Mouse (Mus musculus) hindbrain, embryonic 10.5 days (tissue): Measurements from ENCODE around the gene Cars2. TPM values are rescaled to one million over a fixed set of nuclear protein-coding genes. Genes with fewer than 3 reads are reported as not detected.
"Not testable (repeated sequence)": the region's sequence is repeated elsewhere in the genome, so short reads cannot be mapped to it uniquely, and the experiment has no call there.

Experiments
- DNase-seq: peaks from one replicate; pipeline ENCODE4 v3.0.0-alpha.2; 2017; ENCODE audit warnings: low spot score
- H3K27ac ChIP-seq: fragments of 300-500 bp; sonication (generic); 2 replicates; pipeline ENCODE4 v1.5.1; 2016; ENCODE audit warnings: mild to moderate bottlenecking, moderate library complexity
- H3K27me3 ChIP-seq: fragments of 300-500 bp; sonication (generic); 2 replicates; pipeline ENCODE4 v1.6.1; 2016; ENCODE audit warnings: mild to moderate bottlenecking; ENCODE audit not compliant: poor library complexity, insufficient read depth, severe bottlenecking
- H3K36me3 ChIP-seq: fragments of 300-500 bp; sonication (generic); 2 replicates; pipeline ENCODE4 v1.6.1; 2016; ENCODE audit warnings: mild to moderate bottlenecking, moderate library complexity
- H3K4me1 ChIP-seq: fragments of 300-500 bp; sonication (generic); replicated peaks from 2 replicates; pipeline ENCODE4 v1.6.1; 2016; ENCODE audit warnings: mild to moderate bottlenecking
- H3K4me3 ChIP-seq: fragments of 300-500 bp; sonication (generic); 2 replicates; pipeline ENCODE4 v1.5.1; 2016; ENCODE audit warnings: mild to moderate bottlenecking, moderate library complexity
- H3K9me3 ChIP-seq: fragments of 300-500 bp; sonication (generic); 2 replicates; pipeline ENCODE4 v1.6.1; 2016; ENCODE audit warnings: mild to moderate bottlenecking, moderate library complexity
- WGBS: fragments of 180-500 bp; shearing (Covaris S2); methylation state at CpG from one replicate; pipeline ENCODE4 v1.1.7; 2016; 5-methylcytosine and 5-hydroxymethylcytosine counted together
- polyA plus RNA-seq: library from polyadenylated mRNA; unstranded; fragments of >200 nt; fragmentation: Nextera tagmentation; extraction: Ambion mirVana; gene quantifications from 2 replicates; pipeline ENCODE4 v1.2.1, GENCODE M21; 2016

The Cars2 gene
- polyA plus RNA-seq, 1 experiment from 2014 or later: 19.5 TPM

GRCm38 (mm10) chr8:11552390-11552789 is 1.8 kb upstream of the Cars2 start:
- H3K27me3 ChIP-seq: no peaks in the 10 kb centered on the region
- no peaks in the 10 kb centered on the region for H3K9me3 ChIP-seq
- 0 out of 2 replicates have a peak, but pooled peaks cover under 1% of the 10 kb centered on the region for H3K36me3 ChIP-seq
- no peak overlapping the region for H3K4me3 ChIP-seq
- peaks cover 30% of the 10 kb centered on the region for H3K4me1 ChIP-seq
- 86% methylated on average over 10 of the region's 10 CpGs for WGBS
- DNase-seq: no peak
- no peak overlapping the region for H3K27ac ChIP-seq

DNA sequence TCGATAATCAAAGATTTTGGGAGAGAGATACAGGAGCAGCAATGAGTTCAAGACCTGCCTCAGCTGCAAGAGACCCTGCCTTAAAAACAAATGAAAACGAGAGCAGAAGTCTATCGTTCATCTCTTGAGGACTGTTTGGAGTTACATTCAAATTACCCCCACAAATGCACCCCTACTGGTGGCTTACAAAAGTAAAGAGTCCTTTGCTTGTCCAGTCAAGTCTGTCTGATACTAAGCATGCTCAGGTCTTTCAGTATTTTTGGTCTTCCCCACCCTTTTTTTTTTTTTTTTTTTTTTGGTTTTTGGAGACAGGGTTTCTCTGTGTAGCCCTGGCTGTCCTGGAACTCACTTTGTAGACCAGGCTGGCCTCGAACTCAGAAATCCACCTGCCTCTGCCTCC is 914 bp upstream of the Cars2 start:
- H3K36me3 ChIP-seq, H3K27ac ChIP-seq, H3K9me3 ChIP-seq, H3K27me3 ChIP-seq, DNase-seq: not testable (repeated sequence)
- 0 out of 2 replicates have a peak overlapping the region, but pooled peaks have one; percentile 78 for H3K4me3 ChIP-seq
- peaks cover 30% of the 10 kb centered on the region for H3K4me1 ChIP-seq
- 92% methylated on average over 4 of the region's 4 CpGs for WGBS

DNA sequence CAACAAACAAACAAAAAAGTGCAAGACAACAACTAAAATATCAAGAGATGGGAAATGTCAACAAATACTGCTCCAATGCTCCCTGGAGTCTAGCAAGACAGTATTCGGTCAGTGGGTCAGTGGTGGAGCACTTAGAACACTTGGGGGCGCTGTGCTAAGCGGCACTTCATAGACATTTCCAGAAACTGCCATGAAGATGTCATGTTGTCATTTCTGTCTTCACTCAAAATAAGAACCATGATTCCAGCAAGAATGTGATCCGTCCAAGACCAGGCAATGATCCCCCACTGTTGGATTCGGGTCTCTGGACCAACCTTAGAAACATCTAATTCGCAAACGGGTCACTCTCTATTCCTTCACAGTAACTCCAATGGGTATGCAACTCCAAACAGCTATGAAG is 877 bp downstream of the Cars2 start:
- no peaks in the 10 kb centered on the region for H3K9me3 ChIP-seq
- no peak overlapping the region for H3K27ac ChIP-seq
- 20% methylated on average over 7 of the region's 7 CpGs for WGBS
- DNase-seq: peak; percentile 53
- peaks cover 11% of the 10 kb centered on the region for H3K36me3 ChIP-seq
- no peaks in the 10 kb centered on the region for H3K27me3 ChIP-seq
- H3K4me3 ChIP-seq: peak overlapping the region; percentile 78
- H3K4me1 ChIP-seq: peaks cover 25% of the 10 kb centered on the region

- 66% methylated on average over 6 of the region's 6 CpGs for WGBS
Observed at GRCm38 (mm10) chr8:11547063-11547462, 3.5 kb downstream of the Cars2 start.

DNA sequence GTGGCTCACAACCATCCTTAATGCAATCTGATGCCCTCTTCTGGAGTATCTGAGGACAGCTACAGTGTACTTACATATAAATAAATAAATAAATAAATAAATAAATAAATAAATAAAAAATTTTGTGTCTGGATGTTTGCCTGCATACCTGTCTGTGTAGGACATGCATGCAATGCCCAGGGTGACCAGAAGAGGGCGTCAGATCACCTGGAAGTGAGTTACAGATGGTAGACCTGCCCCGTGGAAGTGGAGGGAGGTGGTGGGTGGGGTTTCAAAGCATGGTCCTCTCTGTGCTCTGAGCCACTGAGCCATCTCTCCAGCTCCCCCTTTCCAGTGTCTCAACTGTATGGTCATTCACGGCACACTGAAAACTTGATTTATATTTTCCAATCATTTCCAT is 6.2 kb downstream of the Cars2 start:
- H3K36me3 ChIP-seq: peaks cover 49% of the 10 kb centered on the region

More at GRCm38 (mm10) chr8:11547063-11547462, 3.5 kb downstream of the Cars2 start:
- Histone ChIP-seq H3K36me3 (peaks cover 26% of the 10 kb centered on the region), H3K27me3 (no peaks in the 10 kb centered on the region), H3K4me1 (peaks cover 18% of the 10 kb centered on the region), H3K27ac (no peak overlapping the region), H3K9me3 (no peaks in the 10 kb centered on the region), H3K4me3 (no peak overlapping the region)
- no peak for DNase-seq

GRCm38 (mm10) chr8:11542866-11543265 is 7.7 kb downstream of the Cars2 start:
- no peak for DNase-seq
- Histone ChIP-seq H3K27me3 (no peaks in the 10 kb centered on the region), H3K27ac (no peak overlapping the region), H3K4me1 (no peaks in the 10 kb centered on the region), H3K4me3 (no peak overlapping the region), H3K36me3 (peaks cover 50% of the 10 kb centered on the region), H3K9me3 (0 out of 2 replicates have a peak, but pooled peaks cover 3% of the 10 kb centered on the region)
- 88% methylated on average over 4 of the region's 4 CpGs for WGBS

More for the DNA sequence above, 6.2 kb downstream of the Cars2 start:
- Histone ChIP-seq H3K4me3 (no peak overlapping the region), H3K4me1 (no peaks in the 10 kb centered on the region), H3K9me3 (0 out of 2 replicates have a peak, but pooled peaks cover 3% of the 10 kb centered on the region), H3K27me3 (no peaks in the 10 kb centered on the region), H3K27ac (no peak overlapping the region)
- 44% methylated on average over 3 of the region's 3 CpGs for WGBS
- DNase-seq: peak; percentile 23

DNA sequence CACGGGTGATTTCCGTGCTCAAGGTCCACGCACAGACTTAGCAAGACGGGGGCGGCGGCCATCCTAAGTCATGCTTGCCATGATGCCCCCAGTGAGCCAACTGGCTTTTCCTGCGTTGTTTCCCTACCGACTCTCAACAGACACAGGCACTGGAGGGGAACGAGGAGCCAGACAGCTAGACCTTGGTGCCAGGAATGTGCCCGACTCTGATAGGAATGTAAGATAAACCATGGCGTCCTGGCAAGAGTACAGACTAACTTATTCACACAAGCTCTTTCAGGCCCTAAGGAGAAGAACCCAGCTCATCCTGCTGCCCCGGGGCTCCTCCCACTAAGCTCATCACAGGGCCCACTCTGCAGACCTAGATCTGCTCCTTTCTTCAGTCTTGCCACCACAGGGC is 8.6 kb downstream of the Cars2 start:
- no peaks in the 10 kb centered on the region for H3K4me1 ChIP-seq
- 96% methylated on average over 12 of the region's 12 CpGs for WGBS
- H3K27me3 ChIP-seq: no peaks in the 10 kb centered on the region
- H3K27ac ChIP-seq: no peak overlapping the region
- no peak overlapping the region for H3K4me3 ChIP-seq
- H3K36me3 ChIP-seq: peaks cover 53% of the 10 kb centered on the region
- DNase-seq: no peak
- 0 out of 2 replicates have a peak, but pooled peaks cover 3% of the 10 kb centered on the region for H3K9me3 ChIP-seq

- DNase-seq: no peak
- WGBS: 92% methylated on average over 8 of the region's 8 CpGs
- H3K9me3 ChIP-seq: 0 out of 2 replicates have a peak, but pooled peaks cover 3% of the 10 kb centered on the region
- no peak overlapping the region for H3K4me3 ChIP-seq
- H3K36me3 ChIP-seq: peaks cover 48% of the 10 kb centered on the region
- H3K4me1 ChIP-seq: peaks cover 4% of the 10 kb centered on the region; the same call in 1 of the 2 replicates
- H3K27me3 ChIP-seq: no peaks in the 10 kb centered on the region
- H3K27ac ChIP-seq: no peak overlapping the region
Observed at GRCm38 (mm10) chr8:11540182-11540581, 10.4 kb downstream of the Cars2 start.

DNA sequence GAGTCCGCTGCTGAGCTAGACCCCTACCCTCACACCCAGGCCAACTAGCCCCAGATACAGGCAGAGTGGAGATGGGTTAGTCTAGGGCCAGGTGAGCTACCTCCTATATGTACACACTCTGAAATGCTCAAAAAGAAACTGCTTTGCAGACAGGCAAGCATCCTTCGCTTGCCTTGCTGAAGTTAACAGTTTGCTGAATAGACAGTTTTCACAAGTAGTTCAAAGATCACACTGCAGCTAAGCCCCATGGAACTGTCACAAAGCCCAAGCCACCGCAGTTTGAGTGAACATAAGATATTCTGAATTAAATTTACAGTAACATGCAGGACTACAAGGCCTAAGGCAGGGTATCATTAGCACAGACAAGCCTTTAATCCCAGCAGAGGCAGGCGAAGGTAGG is 11.5 kb downstream of the Cars2 start:
- H3K9me3 ChIP-seq: 0 out of 2 replicates have a peak, but pooled peaks cover 3% of the 10 kb centered on the region
- no peaks in the 10 kb centered on the region for H3K27me3 ChIP-seq
- H3K4me3 ChIP-seq: no peak overlapping the region
- no peak for DNase-seq
- H3K36me3 ChIP-seq: peaks cover 47% of the 10 kb centered on the region
- WGBS: 95% methylated on average over 4 of the region's 4 CpGs
- no peak overlapping the region for H3K27ac ChIP-seq
- peaks cover 15% of the 10 kb centered on the region; the same call in 1 of the 2 replicates for H3K4me1 ChIP-seq

GRCm38 (mm10) chr8:11534494-11534893 is 16.1 kb downstream of the Cars2 start:
- peaks cover 49% of the 10 kb centered on the region for H3K36me3 ChIP-seq
- no peak for DNase-seq
- H3K27ac ChIP-seq: no peak overlapping the region
- 25% methylated on average over 9 of the region's 9 CpGs for WGBS
- H3K9me3 ChIP-seq: 0 out of 2 replicates have a peak, but pooled peaks cover 3% of the 10 kb centered on the region
- H3K27me3 ChIP-seq: no peaks in the 10 kb centered on the region
- H3K4me1 ChIP-seq: peaks cover 16% of the 10 kb centered on the region; the same call in 1 of the 2 replicates
- H3K4me3 ChIP-seq: no peak overlapping the region

DNA sequence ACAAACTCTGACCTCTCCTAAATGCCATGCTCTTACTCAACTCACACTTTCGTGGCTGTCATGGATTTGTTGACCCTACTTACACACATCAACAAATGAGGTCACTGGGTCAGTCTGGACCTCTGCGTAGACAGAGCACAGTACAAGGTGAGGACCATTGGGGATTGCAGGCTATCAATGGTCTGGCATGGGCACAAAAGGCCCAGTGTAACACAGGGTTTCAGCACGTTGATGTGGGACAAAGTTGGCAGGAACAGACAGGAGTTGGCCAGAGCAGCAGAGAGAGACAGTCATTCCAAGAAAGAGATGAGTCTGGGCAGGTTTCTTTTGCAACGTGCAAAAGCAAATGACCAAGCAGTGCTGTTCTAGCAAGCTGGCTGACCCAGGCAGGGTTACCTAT is 19.7 kb downstream of the Cars2 start:
- 0 out of 2 replicates have a peak, but pooled peaks cover 3% of the 10 kb centered on the region for H3K9me3 ChIP-seq
- no peak for DNase-seq
- no peak overlapping the region for H3K4me3 ChIP-seq
- 43% methylated on average over 4 of the region's 4 CpGs for WGBS
- H3K27me3 ChIP-seq: no peaks in the 10 kb centered on the region
- H3K4me1 ChIP-seq: peaks cover 16% of the 10 kb centered on the region; the same call in 1 of the 2 replicates
- peaks cover 52% of the 10 kb centered on the region for H3K36me3 ChIP-seq
- H3K27ac ChIP-seq: no peak overlapping the region

GRCm38 (mm10) chr8:11530155-11530770 is 20.3 kb downstream of the Cars2 start:
- H3K9me3 ChIP-seq: 0 out of 2 replicates have a peak, but pooled peaks cover 3% of the 10 kb centered on the region
- H3K4me1 ChIP-seq: peaks cover 12% of the 10 kb centered on the region; the same call in 1 of the 2 replicates
- no peak overlapping the region for H3K4me3 ChIP-seq
- H3K27me3 ChIP-seq: no peaks in the 10 kb centered on the region
- no peak for DNase-seq
- WGBS: 70% methylated on average over 18 of the region's 18 CpGs
- H3K27ac ChIP-seq: no peak overlapping the region
- peaks cover 52% of the 10 kb centered on the region for H3K36me3 ChIP-seq

DNA sequence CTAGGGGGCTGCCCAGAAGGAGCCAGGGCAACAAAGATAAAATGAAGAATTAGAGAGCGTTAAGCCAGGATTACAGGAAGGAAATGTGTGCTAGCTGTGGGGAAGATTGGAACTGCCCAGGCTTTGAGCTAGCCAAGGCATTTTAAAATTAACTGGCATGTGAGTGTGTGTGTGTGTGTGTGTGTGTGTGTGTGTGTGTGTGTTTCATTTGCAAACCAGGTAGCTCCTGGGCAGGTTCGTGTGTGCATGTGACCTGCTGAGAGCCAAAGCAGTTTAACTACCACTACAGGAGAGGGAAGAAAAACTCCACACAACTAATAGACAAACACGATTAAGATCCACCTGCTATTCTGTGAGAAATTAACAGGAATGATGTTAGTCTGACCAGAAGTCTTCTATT is 27.3 kb downstream of the Cars2 start:
- WGBS: 88% methylated on average over 3 of the region's 3 CpGs
- no peak for DNase-seq
- Histone ChIP-seq H3K4me3 (no peak overlapping the region), H3K27me3 (no peaks in the 10 kb centered on the region), H3K36me3 (peaks cover 23% of the 10 kb centered on the region), H3K27ac (no peak overlapping the region), H3K4me1 (no peaks in the 10 kb centered on the region), H3K9me3 (no peaks in the 10 kb centered on the region)
